Mouse (Mus musculus): Measurements from ENCODE around the gene Guk1.

GRCm38 (mm10) chr11:59185490-59185889, 6.5 kb downstream of the Guk1 start:
- TF ChIP-seq CTCF (IDR thresholded peaks at IDR 0.05; ENCODE audit: borderline replicate concordance, control insufficient read depth, extremely low read depth, insufficient read depth, low read length, poor library complexity) (no peak), POLR2A (IDR thresholded peaks at IDR 0.05; ENCODE audit: control insufficient read depth, extremely low read depth, insufficient read depth, low read length, poor library complexity) (no peak)
